Mouse (Mus musculus) ES-E14 (cell line): ENCODE results near the gene Qrsl1. TPM values are rescaled to one million over a fixed set of nuclear protein-coding genes. Genes with fewer than 3 reads are reported as not detected.

Experiments
- DNase-seq: peaks from one replicate; pipeline ENCODE4 v3.0.0-alpha.2; 2013; ENCODE audit warnings: low read depth, low spot score
- H3K27ac ChIP-seq: 2 replicates; pipeline ENCODE4 v1.5.1; 2012; ENCODE audit warnings: low read depth, mild to moderate bottlenecking, low read length, moderate library complexity, mixed read lengths; ENCODE audit not compliant: poor library complexity, insufficient read depth, severe bottlenecking
- H3K36me3 ChIP-seq: 2 replicates; pipeline ENCODE4 v1.6.1; 2012; ENCODE audit warnings: mild to moderate bottlenecking, low read length, moderate library complexity, mixed read lengths; ENCODE audit not compliant: control insufficient read depth, poor library complexity, insufficient read depth, severe bottlenecking
- H3K4me1 ChIP-seq, 2 experiments: fragments of 150-350 bp in 1 of 2; sonication (generic) in 1 of 2; 2 replicates each; pipeline ENCODE4 v1.6.1; 2012; ENCODE audit warnings: low read length in 2 of 2, mild to moderate bottlenecking in 1 of 2, mixed read lengths in 1 of 2; ENCODE audit not compliant: control insufficient read depth in 2 of 2, insufficient read depth in 2 of 2, poor library complexity in 1 of 2
- H3K4me3 ChIP-seq, 2 experiments: fragments of 150-350 bp in 1 of 2; sonication (generic) in 1 of 2; 2 replicates each; pipeline ENCODE4 v1.5.1; 2012; ENCODE audit warnings: low read length in 2 of 2, low read depth in 1 of 2, mild to moderate bottlenecking in 1 of 2, mixed read lengths in 1 of 2; ENCODE audit not compliant: insufficient read depth in 1 of 2, poor library complexity in 1 of 2, severe bottlenecking in 1 of 2
- H3K9ac ChIP-seq: 2 replicates; pipeline ENCODE4 v1.6.1; 2012; ENCODE audit warnings: low read depth, mild to moderate bottlenecking, low read length, mixed read lengths; ENCODE audit not compliant: poor library complexity, insufficient read depth, severe bottlenecking
- H3K9me3 ChIP-seq: fragments of 150-350 bp; sonication (generic); 2 replicates; pipeline ENCODE4 v1.6.1; 2012; ENCODE audit warnings: low read depth, mild to moderate bottlenecking, low read length; ENCODE audit not compliant: control insufficient read depth, insufficient read depth
- CHD2 ChIP-seq: IDR thresholded peaks from 2 replicates; pipeline ENCODE4 v1.6.1; 2014; ENCODE audit warnings: mild to moderate bottlenecking, low read depth, low read length, inconsistent platforms
- HCFC1 ChIP-seq: IDR thresholded peaks from 2 replicates; pipeline ENCODE4 v1.6.1; 2012; ENCODE audit warnings: low read length, inconsistent platforms, borderline replicate concordance; ENCODE audit not compliant: insufficient read depth
- MAFK ChIP-seq: IDR thresholded peaks from 2 replicates; pipeline ENCODE4 v1.6.1; 2014; ENCODE audit warnings: mild to moderate bottlenecking, low read depth, low read length, inconsistent platforms; ENCODE audit not compliant: insufficient read depth
- ZC3H11A ChIP-seq: IDR thresholded peaks from 2 replicates; pipeline ENCODE4 v1.6.1; 2012; ENCODE audit warnings: low read depth, mild to moderate bottlenecking, inconsistent platforms, low read length, borderline replicate concordance
- ZNF384 ChIP-seq: IDR thresholded peaks from 2 replicates; pipeline ENCODE4 v1.6.1; 2012; ENCODE audit warnings: low read depth, low read length, inconsistent platforms
- in situ Hi-C, 2 experiments: fragments of 600-800 bp; cut with MboI; formaldehyde crosslinking; loops; one replicate each; pipeline ENCODE4 v1.15.1; 2025; ENCODE audit warnings: low sequenced_read_pairs in 2 of 2, inconsistent platforms in 1 of 2; ENCODE audit not compliant: unreplicated experiment in 2 of 2
- total RNA-seq: library from RNA; depleted of rRNA; stranded (reverse); fragments of 300-350 nt; gene quantifications from 2 replicates; pipeline ENCODE4 v1.2.3, GENCODE M21; 2012

Qrsl1 gene
- total RNA-seq, 1 experiment = 24.8 TPM

DNA sequence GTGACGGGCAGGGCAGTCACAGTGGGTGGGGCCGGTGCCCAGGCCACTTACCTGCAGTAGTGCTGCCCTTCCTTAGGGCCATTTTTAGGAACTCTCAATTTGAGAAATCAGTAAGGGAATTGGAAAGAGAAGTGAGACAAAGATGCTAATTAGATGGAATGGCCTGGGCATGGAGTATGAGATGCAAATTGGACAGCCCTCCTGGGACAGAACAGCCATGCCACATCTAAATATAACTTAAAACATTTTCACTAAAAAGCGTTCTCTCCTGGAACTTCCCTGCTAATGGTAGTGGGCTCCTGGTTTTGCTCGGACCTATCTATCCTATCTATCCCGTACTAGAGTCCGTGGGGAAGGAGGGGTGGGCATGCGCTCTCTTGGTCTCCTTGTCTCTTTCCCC is 3.3 kb downstream of the Qrsl1 start:
- in situ Hi-C loops = no loop called here
- Histone ChIP-seq H3K9me3 (no peaks in the 10 kb centered on the region), H3K36me3 (peaks cover 6% of the 10 kb centered on the region), H3K4me3 (no peak overlapping the region), H3K4me1 (peaks cover 2 to 7% of the 10 kb centered on the region in 2 experiments; a peak in 2 of 4 replicates), H3K27ac (no peak overlapping the region), H3K9ac (no peak overlapping the region)
- DNase-seq = no peak
- no peak for TF ChIP-seq MAFK
- TF ChIP-seq ZNF384 = no peak
- no peak for TF ChIP-seq HCFC1
- no peak for TF ChIP-seq CHD2
- no peak for TF ChIP-seq ZC3H11A

DNA sequence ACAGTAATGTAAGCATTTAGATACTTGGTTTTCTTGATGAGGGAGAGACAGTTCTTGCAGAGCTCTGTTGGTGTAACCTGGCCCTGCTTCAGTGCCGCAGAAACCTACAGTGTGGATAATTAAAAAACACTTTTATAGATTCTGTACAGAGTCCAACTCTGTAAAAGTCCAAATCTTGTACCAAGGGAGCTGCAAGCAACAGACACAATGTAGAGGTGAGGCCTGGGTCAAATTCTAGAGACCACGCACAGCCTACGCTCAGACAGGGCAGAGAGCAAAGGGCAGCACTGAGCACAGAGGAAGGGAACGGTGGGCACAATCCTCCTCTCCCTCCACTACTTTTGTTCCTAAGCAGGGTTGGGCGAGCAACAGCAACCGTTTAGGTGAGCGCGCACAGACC is 5.5 kb downstream of the Qrsl1 start:
- no peak overlapping the region for H3K9ac ChIP-seq
- H3K36me3 ChIP-seq = peaks cover 12% of the 10 kb centered on the region
- no peaks in the 10 kb centered on the region for H3K9me3 ChIP-seq
- no peak overlapping the region for H3K4me3 ChIP-seq
- H3K27ac ChIP-seq = no peak overlapping the region
- DNase-seq = no peak
- no peak for TF ChIP-seq MAFK
- no peak for TF ChIP-seq HCFC1
- no peak for TF ChIP-seq ZC3H11A
- TF ChIP-seq ZNF384 = no peak
- no peak for TF ChIP-seq CHD2
- in situ Hi-C loops = no loop called here
- H3K4me1 ChIP-seq = peaks cover 0 to 4% of the 10 kb centered on the region in 2 experiments; a peak in 1 of 4 replicates

GRCm38 (mm10) chr10:43892971-43893370 is 8.6 kb downstream of the Qrsl1 start:
- in situ Hi-C loops = no loop called here
- TF ChIP-seq ZC3H11A (no peak), ZNF384 (no peak), HCFC1 (no peak), CHD2 (no peak), MAFK (no peak)
- Histone ChIP-seq H3K9me3 (no peaks in the 10 kb centered on the region), H3K36me3 (peaks cover 14% of the 10 kb centered on the region), H3K4me3 (no peak overlapping the region), H3K27ac (no peak overlapping the region), H3K9ac (no peak overlapping the region), H3K4me1 (peaks cover 0 to 10% of the 10 kb centered on the region in 2 experiments; a peak in 2 of 4 replicates)
- DNase-seq = no peak

DNA sequence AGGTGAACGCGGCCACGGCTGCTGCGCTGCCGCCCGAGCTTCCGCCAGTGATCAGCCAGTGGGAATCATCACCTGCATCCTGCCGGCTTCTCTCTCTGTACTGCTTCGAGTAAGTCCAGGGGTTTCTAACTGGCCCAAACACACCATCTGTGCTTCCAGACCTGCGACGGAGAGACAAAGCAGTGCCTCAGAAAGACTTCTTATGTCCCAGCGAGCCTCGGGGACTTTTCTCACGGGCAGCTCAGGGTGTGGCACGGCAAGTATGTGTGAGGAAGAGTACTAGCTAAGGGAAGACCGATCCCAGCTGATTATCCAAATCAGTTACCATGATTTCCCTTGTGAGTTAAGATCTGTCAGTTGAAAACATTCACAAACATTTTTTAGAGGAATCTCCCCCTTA is 12.6 kb downstream of the Qrsl1 start:
- H3K36me3 ChIP-seq = peaks cover 16% of the 10 kb centered on the region
- DNase-seq = no peak
- in situ Hi-C loops = no loop called here

More for the DNA sequence above, 12.6 kb downstream of the Qrsl1 start:
- Histone ChIP-seq H3K4me1 (peaks cover 0 to 6% of the 10 kb centered on the region in 2 experiments; a peak in 2 of 4 replicates), H3K4me3 (no peak overlapping the region), H3K9ac (no peak overlapping the region), H3K9me3 (no peaks in the 10 kb centered on the region), H3K27ac (peak overlapping the region; percentile 12; the same call in 1 of the 2 replicates)
- TF ChIP-seq ZC3H11A (no peak), CHD2 (no peak), HCFC1 (no peak), ZNF384 (no peak), MAFK (no peak)
